Mouse (Mus musculus): ENCODE measurements at regions not wholly inside any gene's neighbourhood (a gene's known extent, or its start where the extent isn't known, plus 50 kb on each side); places are given as distances from the start of the nearest gene placed in this dataset.
A peak's percentile ranks its signal among the peaks of the same experiment; 100 is the strongest.
"Not testable (repeated sequence)": the region's sequence is repeated elsewhere in the genome, so short reads cannot be mapped to it uniquely, and the experiment has no call there.

- WGBS, result 84% methylated on average over 12 of the region's 12 CpGs
- DNase-seq (ENCODE audit: low spot score) (no peak), ATAC-seq (ENCODE audit: low FRiP score) (no peak)
- Histone ChIP-seq H3K9ac (replicated peaks; ENCODE audit: low read length, poor library complexity, severe bottlenecking) (no peak overlapping the region), H3K4me1 (ENCODE audit: insufficient read depth, low read length) (no peaks in the 10 kb centered on the region), H3K27me3 (ENCODE audit: insufficient read depth, low read length) (no peaks in the 10 kb centered on the region), H3K4me3 (ENCODE audit: low read depth, low read length) (no peak overlapping the region), H3K9me3 (ENCODE audit: low read length) (no peaks in the 10 kb centered on the region), H3K27ac (ENCODE audit: low read depth, low read length) (no peak overlapping the region), H3K4me2 (ENCODE audit: low read depth, low read length, poor library complexity, severe bottlenecking) (no peak overlapping the region), H3K36me3 (ENCODE audit: insufficient read depth, low read length) (no peaks in the 10 kb centered on the region)
- TF ChIP-seq CTCF (IDR thresholded peaks at IDR 0.05), result no peak
Observed at GRCm38 (mm10) chr12:77603832-77604501, 366.0 kb downstream of the Fut8 start.

GRCm38 (mm10) chr12:77617552-77617951, 379.6 kb downstream of the Fut8 start:
- no peaks in the 10 kb centered on the region for H3K36me3 ChIP-seq (ENCODE audit: insufficient read depth, low read length)
- H3K27me3 ChIP-seq (ENCODE audit: insufficient read depth, low read length), result no peaks in the 10 kb centered on the region
- ATAC-seq (ENCODE audit: low FRiP score), result no peak
- H3K4me1 ChIP-seq (ENCODE audit: insufficient read depth, low read length), result no peaks in the 10 kb centered on the region
- no peak for DNase-seq (ENCODE audit: low spot score)
- no peak for TF ChIP-seq CTCF (IDR thresholded peaks at IDR 0.05)
- no peak overlapping the region for H3K4me3 ChIP-seq (ENCODE audit: low read depth, low read length)
- WGBS, result 92% methylated on average over 3 of the region's 3 CpGs
- H3K9ac ChIP-seq (replicated peaks; ENCODE audit: low read length, poor library complexity, severe bottlenecking), result no peak overlapping the region
- H3K4me2 ChIP-seq (ENCODE audit: low read depth, low read length, poor library complexity, severe bottlenecking), result no peak overlapping the region
- no peaks in the 10 kb centered on the region for H3K9me3 ChIP-seq (ENCODE audit: low read length)
- no peak overlapping the region for H3K27ac ChIP-seq (ENCODE audit: low read depth, low read length)

- DNase-seq (ENCODE audit: low spot score) (no peak), ATAC-seq (ENCODE audit: low FRiP score) (no peak)
- H3K4me2 ChIP-seq (ENCODE audit: low read depth, low read length, poor library complexity, severe bottlenecking), result no peak overlapping the region
- no peak overlapping the region for H3K27ac ChIP-seq (ENCODE audit: low read depth, low read length)
- H3K4me3 ChIP-seq (ENCODE audit: low read depth, low read length), result no peak overlapping the region
- TF ChIP-seq CTCF (IDR thresholded peaks at IDR 0.05), result no peak
- no peak overlapping the region for H3K9ac ChIP-seq (replicated peaks; ENCODE audit: low read length, poor library complexity, severe bottlenecking)
- H3K36me3 ChIP-seq (ENCODE audit: insufficient read depth, low read length), result no peaks in the 10 kb centered on the region
- H3K4me1 ChIP-seq (ENCODE audit: insufficient read depth, low read length), result no peaks in the 10 kb centered on the region
- H3K27me3 ChIP-seq (ENCODE audit: insufficient read depth, low read length), result no peaks in the 10 kb centered on the region
- no peaks in the 10 kb centered on the region for H3K9me3 ChIP-seq (ENCODE audit: low read length)
Observed at GRCm38 (mm10) chr12:77622243-77622642, 384.3 kb downstream of the Fut8 start.

- not testable (repeated sequence) for H3K4me3 ChIP-seq (ENCODE audit: low read depth, low read length); H3K4me1 ChIP-seq (ENCODE audit: insufficient read depth, low read length); H3K9ac ChIP-seq (replicated peaks; ENCODE audit: low read length, poor library complexity, severe bottlenecking); ATAC-seq (ENCODE audit: low FRiP score); H3K27ac ChIP-seq (ENCODE audit: low read depth, low read length); H3K27me3 ChIP-seq (ENCODE audit: insufficient read depth, low read length); H3K4me2 ChIP-seq (ENCODE audit: low read depth, low read length, poor library complexity, severe bottlenecking); H3K36me3 ChIP-seq (ENCODE audit: insufficient read depth, low read length); H3K9me3 ChIP-seq (ENCODE audit: low read length)
- DNase-seq (ENCODE audit: low spot score), result peak; percentile 54
- 91% methylated on average over 14 of the region's 14 CpGs for WGBS
- peak; percentile 42 for TF ChIP-seq CTCF (IDR thresholded peaks at IDR 0.05)
Observed at GRCm38 (mm10) chr12:77624323-77624722, 386.4 kb downstream of the Fut8 start.

GRCm38 (mm10) chr12:77628358-77628850, 390.5 kb downstream of the Fut8 start:
- no peak for ATAC-seq (ENCODE audit: low FRiP score)
- Histone ChIP-seq H3K9me3 (ENCODE audit: low read length) (no peaks in the 10 kb centered on the region), H3K4me2 (ENCODE audit: low read depth, low read length, poor library complexity, severe bottlenecking) (no peak overlapping the region), H3K27me3 (ENCODE audit: insufficient read depth, low read length) (no peaks in the 10 kb centered on the region), H3K9ac (replicated peaks; ENCODE audit: low read length, poor library complexity, severe bottlenecking) (no peak overlapping the region), H3K27ac (ENCODE audit: low read depth, low read length) (no peak overlapping the region), H3K4me3 (ENCODE audit: low read depth, low read length) (no peak overlapping the region), H3K4me1 (ENCODE audit: insufficient read depth, low read length) (no peaks in the 10 kb centered on the region), H3K36me3 (ENCODE audit: insufficient read depth, low read length) (no peaks in the 10 kb centered on the region)
- no peak for DNase-seq (ENCODE audit: low spot score)
- no peak for TF ChIP-seq CTCF (IDR thresholded peaks at IDR 0.05)

- 36% methylated on average over 10 of the region's 10 CpGs for WGBS
- TF ChIP-seq CTCF (IDR thresholded peaks at IDR 0.05), result 0 out of 2 replicates have a peak, but pooled peaks have one; percentile 7
- Histone ChIP-seq H3K4me1 (ENCODE audit: insufficient read depth, low read length) (no peaks in the 10 kb centered on the region), H3K4me2 (ENCODE audit: low read depth, low read length, poor library complexity, severe bottlenecking) (no peak overlapping the region), H3K9me3 (ENCODE audit: low read length) (no peaks in the 10 kb centered on the region), H3K4me3 (ENCODE audit: low read depth, low read length) (no peak overlapping the region), H3K36me3 (ENCODE audit: insufficient read depth, low read length) (no peaks in the 10 kb centered on the region), H3K27ac (ENCODE audit: low read depth, low read length) (no peak overlapping the region), H3K27me3 (ENCODE audit: insufficient read depth, low read length) (no peaks in the 10 kb centered on the region), H3K9ac (replicated peaks; ENCODE audit: low read length, poor library complexity, severe bottlenecking) (no peak overlapping the region)
- DNase-seq (ENCODE audit: low spot score) (peak; percentile 33), ATAC-seq (ENCODE audit: low FRiP score) (no peak)
Observed at GRCm38 (mm10) chr12:77633981-77634650, 396.2 kb downstream of the Fut8 start.
